Mouse (Mus musculus): Measurements from ENCODE around the gene Kantr. TPM values are rescaled to one million over a fixed set of nuclear protein-coding genes. Genes with fewer than 3 reads are reported as not detected.
"Not testable (repeated sequence)": the region's sequence is repeated elsewhere in the genome, so short reads cannot be mapped to it uniquely, and the experiment has no call there.

The Kantr gene
- total RNA-seq, 1 experiment from 2014 or later: 5.3 TPM

DNA sequence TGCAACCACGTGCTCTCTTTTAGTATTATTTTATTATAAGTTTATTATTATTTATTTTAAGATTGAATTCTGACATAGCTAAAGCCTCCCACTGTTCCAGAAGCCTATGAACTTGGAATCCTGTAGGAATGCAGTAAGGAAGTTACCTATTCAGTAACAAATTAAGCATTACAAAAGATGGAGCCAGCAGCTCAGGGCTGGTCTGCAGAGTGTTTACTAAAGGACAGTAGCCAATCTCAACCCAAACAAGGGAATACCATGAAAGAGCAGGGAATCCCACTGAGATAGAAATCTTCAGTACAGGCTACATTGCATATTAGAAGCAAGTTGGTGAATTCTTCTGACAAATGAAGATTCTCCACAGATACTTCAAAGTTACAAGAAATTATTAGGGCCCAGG lies 40.3 kb downstream of the Kantr start:
- ATAC-seq (replicated peaks; ENCODE audit: low read depth, poor library complexity, severe bottlenecking): not testable (repeated sequence)

DNA sequence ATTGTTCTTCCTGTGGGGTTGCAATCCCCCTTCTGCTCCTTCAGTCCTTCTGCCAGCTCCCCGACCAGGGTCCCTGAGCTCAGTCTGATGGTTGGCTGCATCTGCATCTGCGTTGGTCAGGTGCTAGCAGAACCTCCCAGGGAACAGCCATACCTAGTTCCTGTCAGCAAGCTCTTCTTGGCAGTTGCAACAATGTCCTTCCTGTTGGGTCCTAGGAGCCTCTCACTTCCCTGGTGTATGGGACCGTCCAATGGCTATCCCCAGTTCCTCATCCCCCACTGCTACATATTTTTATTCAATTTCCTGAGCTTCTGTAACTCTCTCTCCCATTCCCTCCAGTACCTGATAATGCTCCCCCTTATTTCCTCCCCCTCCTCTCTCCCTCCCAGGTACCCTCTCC lies 42.5 kb downstream of the Kantr start:
- no peak for ATAC-seq (replicated peaks; ENCODE audit: low read depth, poor library complexity, severe bottlenecking)

- ATAC-seq (replicated peaks; ENCODE audit: low read depth, poor library complexity, severe bottlenecking): no peak
These were observed 47.9 kb downstream of the Kantr start for GRCm38 (mm10) chrX:152279384-152279783.

DNA sequence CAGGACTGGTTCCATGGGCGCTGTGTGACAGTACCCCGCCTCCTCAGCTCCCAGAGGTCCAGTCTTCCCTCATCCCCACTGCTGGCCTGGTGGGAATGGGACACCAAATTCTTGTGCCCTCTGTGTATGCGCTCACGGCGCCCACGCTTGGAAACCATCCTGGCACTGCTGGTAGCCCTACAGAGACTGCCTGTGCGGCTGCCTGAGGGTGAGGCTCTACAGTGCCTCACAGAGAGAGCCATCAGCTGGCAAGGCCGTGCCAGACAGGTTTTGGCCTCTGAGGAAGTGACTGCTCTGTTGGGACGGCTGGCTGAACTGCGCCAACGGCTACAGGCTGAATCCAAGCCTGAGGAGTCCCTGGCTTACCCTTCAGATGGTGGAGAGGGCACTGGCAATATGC lies 56.1 kb downstream of the Kantr start:
- ATAC-seq (replicated peaks; ENCODE audit: low read depth, poor library complexity, severe bottlenecking): no peak

Other genes with a start within 250 kb of the Kantr start
- gene Iqsec2, start 183.2 kb downstream of the Kantr start, total RNA-seq (2017): 1.1 and 3.7 TPM in 2 replicates
- 39.6 and 59.4 TPM in 2 replicates for gene Kdm5c, start 94.5 kb downstream of the Kantr start, total RNA-seq (2017)
- 17.0 and 19.6 TPM in 2 replicates for gene Tspyl2, start 14.9 kb upstream of the Kantr start, total RNA-seq (2017)
- not detected in 2 replicates for gene Gpr173, start 41.2 kb upstream of the Kantr start, total RNA-seq (2017)
- gene Cldn34a, start 235.8 kb upstream of the Kantr start, total RNA-seq (2017): not detected in 2 replicates